8 mouse cellular contexts compared by ENCODE assay signal in genomic region chr4:155178981-155179512, GRCm38 (mm10). TPM values are rescaled to one million over a fixed set of nuclear protein-coding genes. Genes with fewer than 3 reads are reported as not detected.
DNase-seq lines count a peak whose midpoint lies in the region; ATAC-seq lines count a peak whose summit lies in the region.

No protein-coding gene starts in this region.

- H3K27me3 ChIP-seq in kidney, embryonic 14.5 days (ENCODE audit: control insufficient read depth, insufficient read depth, low read length), result no peaks in the 10 kb centered on the region
- H3K27me3 ChIP-seq in embryonic facial prominence, embryonic 15.5 days, result no peaks in the 10 kb centered on the region
- H3K27me3 ChIP-seq in hindbrain, embryonic 12.5 days, result no peaks in the 10 kb centered on the region
- no peaks in the 10 kb centered on the region for H3K27me3 ChIP-seq in lung, embryonic 15.5 days
- no peaks in the 10 kb centered on the region for H3K27me3 ChIP-seq in stomach, embryonic 15.5 days (replicated peaks)

- DNase-seq in kidney, adult 11 months, result no peak
- DNase-seq in left cerebral cortex, postnatal 4 days, result no peak
- DNase-seq in adipocyte (ENCODE audit: low spot score), result no peak

- intact Hi-C loops in left cerebral cortex, postnatal 4 days (cut with DNase I), result no loop called here

- peak overlapping the region; percentile 91 for H3K27ac ChIP-seq in kidney, embryonic 14.5 days (ENCODE audit: low read depth, low read length)
- peak overlapping the region; percentile 91 for H3K27ac ChIP-seq in embryonic facial prominence, embryonic 15.5 days (replicated peaks)
- peak overlapping the region; percentile 81 for H3K27ac ChIP-seq in hindbrain, embryonic 12.5 days
- peak overlapping the region; percentile 96 for H3K27ac ChIP-seq in lung, embryonic 15.5 days
- peak overlapping the region; percentile 92 for H3K27ac ChIP-seq in stomach, embryonic 15.5 days

- peak overlapping the region; percentile 28 for H3K4me2 ChIP-seq in kidney, embryonic 14.5 days (replicated peaks; ENCODE audit: low read depth, low read length)
- H3K4me2 ChIP-seq in embryonic facial prominence, embryonic 15.5 days (replicated peaks), result peak overlapping the region; percentile 29
- H3K4me2 ChIP-seq in hindbrain, embryonic 12.5 days (replicated peaks), result peak overlapping the region; percentile 34; the same call in 1 of the 2 replicates
- H3K4me2 ChIP-seq in lung, embryonic 15.5 days, result peak overlapping the region; percentile 47
- peak overlapping the region; percentile 38 for H3K4me2 ChIP-seq in stomach, embryonic 15.5 days

- no peaks in the 10 kb centered on the region for H3K36me3 ChIP-seq in kidney, embryonic 14.5 days (ENCODE audit: control insufficient read depth, insufficient read depth, low read length)
- H3K36me3 ChIP-seq in embryonic facial prominence, embryonic 15.5 days, result peaks cover 5% of the 10 kb centered on the region; the same call in 1 of the 2 replicates
- no peaks in the 10 kb centered on the region for H3K36me3 ChIP-seq in hindbrain, embryonic 12.5 days
- no peaks in the 10 kb centered on the region for H3K36me3 ChIP-seq in lung, embryonic 15.5 days
- no peaks in the 10 kb centered on the region for H3K36me3 ChIP-seq in stomach, embryonic 15.5 days

- H3K4me3 ChIP-seq in kidney, embryonic 14.5 days (ENCODE audit: low read length), result no peak overlapping the region
- no peak overlapping the region for H3K4me3 ChIP-seq in embryonic facial prominence, embryonic 15.5 days (replicated peaks)
- no peak overlapping the region for H3K4me3 ChIP-seq in hindbrain, embryonic 12.5 days
- 0 out of 2 replicates have a peak overlapping the region, but pooled peaks have one; percentile 1 for H3K4me3 ChIP-seq in lung, embryonic 15.5 days
- H3K4me3 ChIP-seq in stomach, embryonic 15.5 days (replicated peaks), result no peak overlapping the region

- ATAC-seq in kidney, embryonic 14.5 days (ENCODE audit: low FRiP score, low TSS enrichment), result no peak
- no peak for ATAC-seq in embryonic facial prominence, embryonic 15.5 days (ENCODE audit: insufficient number of reproducible peaks, low FRiP score, low TSS enrichment, low read depth)
- no peak for ATAC-seq in hindbrain, embryonic 12.5 days (ENCODE audit: low FRiP score)
- ATAC-seq in lung, embryonic 15.5 days (ENCODE audit: borderline replicate concordance, extremely low read depth, low FRiP score, low TSS enrichment), result peak; percentile 64; the same call in 1 of the 2 replicates
- no peak; the same call in 1 of the 2 replicates for ATAC-seq in stomach, embryonic 15.5 days (ENCODE audit: insufficient read depth, low FRiP score, low read depth)

- no peaks in the 10 kb centered on the region for H3K9me3 ChIP-seq in kidney, embryonic 14.5 days (ENCODE audit: control insufficient read depth, low read length)
- H3K9me3 ChIP-seq in embryonic facial prominence, embryonic 15.5 days (replicated peaks), result no peaks in the 10 kb centered on the region
- no peaks in the 10 kb centered on the region for H3K9me3 ChIP-seq in hindbrain, embryonic 12.5 days (replicated peaks)
- H3K9me3 ChIP-seq in lung, embryonic 15.5 days, result no peaks in the 10 kb centered on the region
- no peaks in the 10 kb centered on the region for H3K9me3 ChIP-seq in stomach, embryonic 15.5 days

- H3K4me1 ChIP-seq in kidney, embryonic 14.5 days (ENCODE audit: control insufficient read depth, insufficient read depth, low read length), result peaks cover 73% of the 10 kb centered on the region
- H3K4me1 ChIP-seq in embryonic facial prominence, embryonic 15.5 days, result peaks cover 82% of the 10 kb centered on the region
- peaks cover 65% of the 10 kb centered on the region for H3K4me1 ChIP-seq in hindbrain, embryonic 12.5 days
- H3K4me1 ChIP-seq in lung, embryonic 15.5 days, result peaks cover 76% of the 10 kb centered on the region
- H3K4me1 ChIP-seq in stomach, embryonic 15.5 days, result peaks cover 69% of the 10 kb centered on the region

- H3K9ac ChIP-seq in kidney, embryonic 14.5 days (ENCODE audit: low read depth, low read length), result 0 out of 2 replicates have a peak overlapping the region, but pooled peaks have one; percentile 14
- no peak overlapping the region for H3K9ac ChIP-seq in embryonic facial prominence, embryonic 15.5 days
- H3K9ac ChIP-seq in hindbrain, embryonic 12.5 days, result peak overlapping the region; percentile 45; the same call in 1 of the 2 replicates
- no peak overlapping the region for H3K9ac ChIP-seq in lung, embryonic 15.5 days
- H3K9ac ChIP-seq in stomach, embryonic 15.5 days, result no peak overlapping the region

- 34% methylated on average over 3 of the region's 3 CpGs for WGBS in kidney, embryonic 14.5 days
- WGBS in embryonic facial prominence, embryonic 15.5 days, result 35% methylated on average over 3 of the region's 3 CpGs
- WGBS in hindbrain, embryonic 12.5 days, result 38% methylated on average over 3 of the region's 3 CpGs
- WGBS in lung, embryonic 15.5 days, result 19% methylated on average over 3 of the region's 3 CpGs
- 33% methylated on average over 3 of the region's 3 CpGs for WGBS in stomach, embryonic 15.5 days

RNA-seq across cellular contexts. Expression of gene Ski, which starts 43.3 kb away (rescaled TPM):
- polyA plus RNA-seq in kidney, embryonic 14.5 days (2014; fragmentation: Nextera tagmentation; extraction: Ambion mirVana), result 24.0 and 24.5 TPM in 2 replicates
- 24.4 and 26.3 TPM in 2 replicates for polyA plus RNA-seq in embryonic facial prominence, embryonic 15.5 days (2015; fragmentation: Nextera tagmentation; extraction: Ambion mirVana)
- 12.6 and 13.5 TPM in 2 replicates for polyA plus RNA-seq in hindbrain, embryonic 12.5 days (2016; fragmentation: Nextera tagmentation; extraction: Ambion mirVana)
- polyA plus RNA-seq in lung, embryonic 15.5 days (2015; fragmentation: Nextera tagmentation; extraction: Ambion mirVana), result 16.1 and 16.9 TPM in 2 replicates
- polyA plus RNA-seq in stomach, embryonic 15.5 days (2015; fragmentation: Nextera tagmentation; extraction: Ambion mirVana), result 16.2 and 16.6 TPM in 2 replicates
- 100 to 1,000 TPM; 117 to 121 TPM for total RNA-seq in left cerebral cortex, postnatal 4 days (2021)

Comparison
In these comparisons a context has a peak if more than half of its experiments do, and no peak if none do; other contexts are left out.
1. H3K9ac ChIP-seq: peak in kidney, embryonic 14.5 days (single experiment) and hindbrain, embryonic 12.5 days (single experiment); none in embryonic facial prominence, embryonic 15.5 days (single experiment), lung, embryonic 15.5 days (single experiment) and stomach, embryonic 15.5 days (single experiment).
2. Peak in every context shown above with its lines, with median percentiles within 50 percentile points of each other: H3K27ac ChIP-seq and H3K4me2 ChIP-seq.